Mouse (Mus musculus) layer of hippocampus, adult 18-20 months (tissue): ENCODE data around the gene Oog3. TPM values are rescaled to one million over a fixed set of nuclear protein-coding genes. Genes with fewer than 3 reads are reported as not detected.

Source experiments
- DNase-seq, 2 experiments: peaks; one replicate each; pipeline ENCODE4 v3.0.0; 2022; ENCODE audit warnings: low spot score in 2 of 2
- long read RNA-seq: library from polyadenylated mRNA; stranded (forward); transcript quantifications from one replicate; pipeline ENCODE4 v2.0.0, GENCODE M21; 2021
- total RNA-seq, 2 experiments: library from RNA; stranded (reverse); gene quantifications; 2 replicates each; pipeline ENCODE4 v1.2.3; 2021

Oog3 gene
- not detected for total RNA-seq
- long read RNA-seq, result 0 reads

DNA sequence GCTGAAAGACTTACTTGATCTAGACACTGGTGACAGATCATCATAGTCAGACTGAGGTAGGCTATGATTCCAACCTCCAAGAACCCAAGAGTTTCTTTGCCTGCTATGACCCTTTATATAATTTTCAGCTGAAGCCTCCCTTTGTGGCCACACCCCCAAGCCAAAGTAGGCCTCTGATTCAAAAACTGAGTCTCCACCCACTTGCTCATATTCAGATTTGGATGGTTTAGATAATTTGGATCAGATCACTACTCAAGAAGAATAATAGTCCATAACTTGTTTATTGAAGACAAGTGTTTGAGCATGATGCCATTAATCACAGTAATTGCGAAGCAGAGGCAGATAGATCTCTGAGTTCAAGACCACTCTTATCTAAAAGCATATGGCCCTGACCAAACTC, at the start of gene Oog3:
TSS of gene Oog3 (minus strand) at position 101 of the 400 bp plus-strand sequence.
- no peak for DNase-seq

DNA sequence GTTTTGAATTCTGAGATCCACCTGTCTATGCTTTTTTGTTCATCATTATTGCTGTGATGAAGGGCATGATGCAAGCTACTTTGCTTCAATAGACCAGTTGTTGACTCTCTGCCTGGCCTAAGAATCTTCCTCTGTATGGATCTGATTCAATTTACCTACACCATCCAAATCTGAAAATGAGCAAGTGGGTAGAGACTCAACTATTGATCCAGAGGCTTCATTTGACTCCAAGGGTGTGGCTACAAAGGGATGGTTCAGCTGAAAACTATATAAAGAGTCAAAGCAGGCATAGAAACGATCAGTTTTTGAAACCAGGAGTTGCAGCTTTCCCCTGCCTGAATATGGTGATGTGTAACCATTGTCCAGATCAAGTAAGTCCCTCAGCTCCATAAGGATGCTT, 28.0 kb upstream of the Oog3 start, which contains the start of gene Oog2:
TSS of gene Oog2 (plus strand) at position 301 of the 400 bp plus-strand sequence.
- no peak for DNase-seq

Other genes with a start within 250 kb of the Oog3 start
- gene Pramef25, start 211.6 kb downstream of the Oog3 start, total RNA-seq, result not detected
- not detected for gene Gm13101, start 195.7 kb downstream of the Oog3 start, total RNA-seq
- gene Pramef17, start 168.3 kb downstream of the Oog3 start, total RNA-seq, result not detected
- gene Pramel4, start 103.5 kb downstream of the Oog3 start, total RNA-seq, result not detected
- not detected for gene Gm13102, start 56.2 kb downstream of the Oog3 start, total RNA-seq
- gene Oog2, start 28.1 kb upstream of the Oog3 start, total RNA-seq, result not detected
- not detected for gene C87977, start 50.7 kb upstream of the Oog3 start, total RNA-seq
- gene Pramel5, start 117.8 kb upstream of the Oog3 start, total RNA-seq, result not detected
- not detected for gene Gm13128, start 167.6 kb upstream of the Oog3 start, total RNA-seq
- not detected for gene Gm13119, start 195.3 kb upstream of the Oog3 start, total RNA-seq
- gene Pramef20, start 215.3 kb upstream of the Oog3 start, total RNA-seq, result not detected
- not detected for gene Pramef12, start 245.8 kb upstream of the Oog3 start, total RNA-seq